Mouse (Mus musculus) left cerebral cortex, adult 11 months (tissue): ENCODE measurements around the gene Ptbp1.

Source experiments
- DNase-seq: peaks from one replicate; pipeline ENCODE4 v3.0.0; 2022; ENCODE audit warnings: low spot score

Gene Ptbp1

GRCm38 (mm10) chr10:79834769-79835398, 19.3 kb upstream of the Ptbp1 start:
- DNase-seq, result no peak

GRCm38 (mm10) chr10:79836918-79837317, 17.3 kb upstream of the Ptbp1 start:
- DNase-seq, result no peak

GRCm38 (mm10) chr10:79838151-79838550, 16.1 kb upstream of the Ptbp1 start:
- DNase-seq, result no peak

- DNase-seq, result no peak
These were observed 14.1 kb upstream of the Ptbp1 start for GRCm38 (mm10) chr10:79840091-79840490.

DNA sequence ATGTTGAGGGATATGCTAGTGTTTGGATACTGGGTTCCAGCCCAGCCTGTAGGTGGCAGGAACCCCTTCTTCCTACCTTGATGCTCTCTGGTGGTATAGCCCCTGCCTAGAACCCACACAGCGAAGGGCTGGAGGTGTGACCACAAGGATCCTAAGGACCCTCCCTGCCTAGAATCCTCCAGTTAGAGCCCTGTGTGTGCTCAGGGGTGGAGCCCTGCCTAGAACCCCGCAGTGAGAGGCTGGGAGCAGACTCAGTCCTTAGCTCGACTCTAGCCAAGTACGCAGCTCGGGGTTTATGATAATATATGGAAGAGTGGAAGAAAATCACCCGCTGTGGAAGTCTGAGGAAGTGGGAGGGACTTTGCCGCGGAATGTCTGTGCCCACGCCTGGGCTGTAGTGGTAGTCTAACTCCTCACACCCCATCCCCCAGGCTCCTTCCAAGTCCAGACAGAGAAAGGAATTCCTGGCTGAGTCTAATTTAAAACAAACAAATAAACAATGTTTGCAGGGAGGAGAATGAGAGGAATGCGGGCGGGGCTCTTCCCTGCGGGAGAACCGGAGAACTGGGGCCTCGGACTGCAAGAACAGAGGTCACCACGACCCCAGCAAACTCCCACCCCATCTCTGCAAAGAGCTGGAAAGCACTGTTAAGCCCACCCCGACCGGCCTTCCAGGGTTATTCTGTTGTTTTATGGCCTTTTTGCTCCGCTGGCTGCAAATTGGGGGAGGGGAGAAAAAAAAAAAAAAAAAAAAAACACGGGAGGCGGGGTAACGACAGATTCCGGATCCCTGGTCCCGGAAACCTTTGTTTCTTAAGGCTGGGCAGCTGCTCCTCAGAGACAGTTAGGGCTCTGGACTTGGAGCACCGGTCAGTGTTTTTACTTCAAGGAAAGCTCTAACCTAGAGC, 13.3 kb upstream of the Ptbp1 start:
- DNase-seq, result peak; percentile 65

DNA sequence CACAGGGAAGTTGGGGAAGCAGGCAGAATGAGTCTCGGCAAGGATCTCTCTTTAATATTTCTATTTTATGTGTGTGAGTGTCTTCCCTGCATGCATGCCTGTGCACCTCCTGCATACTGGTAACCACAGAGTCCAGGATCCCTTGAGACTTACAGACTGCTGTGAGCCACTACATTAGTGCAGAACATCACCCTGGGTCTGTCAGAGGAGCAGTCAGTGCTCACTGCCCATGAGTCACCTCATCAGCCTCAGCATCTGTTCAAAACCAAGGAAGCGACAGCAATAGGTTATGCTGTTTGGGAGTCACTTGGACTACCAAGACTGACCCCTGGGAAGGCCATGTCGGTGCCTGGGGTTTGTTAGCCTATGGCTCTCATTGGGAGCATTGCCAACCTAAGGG, 11.9 kb upstream of the Ptbp1 start:
- DNase-seq, result no peak

- no peak for DNase-seq
These were observed 10.8 kb upstream of the Ptbp1 start for GRCm38 (mm10) chr10:79843476-79843875.

DNA sequence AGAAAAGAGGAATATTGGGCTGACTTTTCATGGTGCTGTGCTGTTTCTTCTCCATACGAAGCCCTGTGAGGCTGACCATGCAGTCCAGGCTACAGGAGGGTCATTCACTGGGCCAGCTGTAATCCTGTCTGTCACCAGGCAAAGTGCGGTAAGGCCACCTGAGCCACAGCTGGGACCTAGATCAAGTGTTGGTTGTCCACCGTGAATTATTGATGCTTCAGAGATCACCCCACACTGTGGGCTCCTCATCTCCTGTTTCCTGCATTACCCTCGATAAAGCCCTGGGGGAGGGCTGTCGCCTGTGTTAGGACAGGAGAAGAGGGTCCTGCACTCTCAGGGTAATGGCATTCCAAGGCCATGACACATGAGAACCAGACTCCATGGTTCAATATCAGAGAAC, 7.7 kb upstream of the Ptbp1 start:
- no peak for DNase-seq

DNA sequence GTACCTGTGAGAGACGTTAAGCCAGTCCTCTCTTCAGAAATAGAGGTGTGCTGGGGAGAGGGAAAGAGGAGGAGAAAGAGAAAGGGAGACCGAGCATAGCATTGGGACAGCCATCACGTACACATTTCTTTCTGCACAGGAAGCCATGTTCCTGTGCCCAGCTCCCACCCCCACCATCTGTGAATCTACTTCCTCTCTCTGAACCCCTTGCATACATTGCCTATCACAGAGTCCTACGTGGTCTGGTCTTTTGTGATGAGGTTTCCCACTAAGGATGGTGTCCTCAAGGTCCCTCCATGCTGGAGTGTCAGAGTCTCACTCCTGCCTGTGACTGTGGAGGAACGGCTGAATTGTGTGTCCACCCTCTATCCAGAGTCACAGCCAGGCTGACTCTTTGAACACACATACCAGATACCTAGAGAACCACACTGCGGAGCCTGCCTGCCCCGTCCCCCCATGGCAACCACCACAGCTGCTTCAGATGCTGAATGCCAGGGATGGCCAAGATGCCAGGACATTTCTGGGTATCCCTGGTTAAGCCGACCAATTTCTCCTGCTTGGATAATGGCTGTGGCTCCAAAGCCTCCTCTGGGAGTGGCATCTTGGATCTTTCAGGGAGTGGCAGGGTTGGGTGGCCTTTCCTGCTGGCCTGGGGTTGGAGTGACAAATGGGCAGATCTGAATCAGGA, 4.1 kb upstream of the Ptbp1 start:
- DNase-seq, result no peak

DNA sequence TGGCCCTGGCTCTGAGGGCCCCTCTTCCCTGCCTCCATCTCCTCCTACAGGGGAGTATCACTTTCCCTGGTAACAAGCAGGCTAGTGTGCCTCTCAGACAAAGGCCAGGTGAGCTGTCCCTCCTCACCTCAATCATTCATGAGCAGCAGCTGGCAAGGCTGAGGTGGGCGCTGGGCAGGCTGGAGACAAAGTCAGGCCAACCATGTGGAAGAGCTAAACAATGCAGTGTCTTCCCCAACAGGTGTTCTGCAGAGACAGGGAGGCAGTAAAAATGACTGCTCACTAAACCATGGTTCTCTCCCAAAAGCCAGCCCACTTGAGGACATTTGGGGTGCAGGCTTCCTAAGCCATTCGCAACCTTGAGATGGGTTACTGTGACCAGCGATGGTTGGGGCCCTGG, 2.6 kb upstream of the Ptbp1 start:
- DNase-seq, result no peak

GRCm38 (mm10) chr10:79852107-79852789, 2.0 kb upstream of the Ptbp1 start:
- DNase-seq, result no peak

- DNase-seq, result no peak
These were observed 1.4 kb upstream of the Ptbp1 start for GRCm38 (mm10) chr10:79852827-79853226.

DNA sequence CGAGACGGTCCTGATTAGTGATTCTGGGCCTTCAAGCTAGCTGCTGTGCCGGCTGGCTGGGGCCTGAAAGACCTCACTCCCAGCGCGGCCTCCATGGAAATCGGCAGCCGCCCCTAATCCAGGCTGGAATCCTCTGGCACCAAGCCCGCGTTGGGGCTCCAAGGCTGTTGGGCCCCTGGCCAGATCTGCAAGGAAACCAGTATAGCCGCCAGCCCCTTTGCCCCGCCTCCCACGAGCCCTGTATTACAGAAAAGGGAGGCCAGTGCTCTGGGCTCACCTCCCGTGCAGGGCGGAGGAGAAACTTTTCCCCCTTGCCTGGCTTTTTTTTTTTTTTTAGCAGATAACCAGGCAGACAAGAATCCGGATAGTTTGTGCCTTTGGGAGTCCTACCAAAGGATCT, 835 bp upstream of the Ptbp1 start:
- DNase-seq, result peak; percentile 64

DNA sequence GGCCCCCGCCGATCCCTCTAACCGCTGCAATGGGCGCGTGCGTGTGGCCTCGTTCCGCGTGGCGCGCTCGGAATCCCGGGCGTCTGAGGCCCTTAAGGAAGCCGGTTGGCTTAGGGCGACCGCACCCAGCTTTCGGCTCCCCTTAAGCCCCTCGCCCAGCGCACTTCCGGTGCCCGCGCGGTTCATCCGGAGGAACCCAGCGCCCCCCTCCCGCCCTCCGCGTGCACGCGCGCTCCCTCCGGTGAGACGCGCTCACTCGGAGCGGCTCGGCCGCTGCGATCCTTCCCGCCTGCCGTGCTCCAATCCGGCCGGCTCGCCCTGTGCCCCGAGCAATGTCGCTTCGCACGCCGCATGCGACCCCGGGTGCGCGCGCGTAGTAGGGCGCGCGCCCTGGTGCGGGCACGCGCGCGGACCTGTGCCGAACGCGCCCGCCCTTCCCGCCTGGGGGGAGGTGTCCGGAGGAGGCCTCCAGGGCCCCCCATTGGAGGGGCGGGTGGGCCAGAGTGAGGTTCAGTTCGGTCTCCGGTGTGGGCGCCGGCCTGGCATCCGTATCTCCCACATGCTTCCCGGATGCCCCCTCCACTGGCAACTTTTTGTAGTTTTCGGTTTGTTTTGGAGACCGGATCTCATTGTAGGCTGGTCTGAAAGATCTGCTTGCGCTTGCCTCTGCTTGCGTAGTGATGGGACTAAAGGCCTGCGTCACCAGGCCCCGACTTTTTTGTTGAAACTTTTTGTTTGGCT, 744 bp downstream of the Ptbp1 start:
- no peak for DNase-seq

- no peak for DNase-seq
These were observed 1.4 kb downstream of the Ptbp1 start for GRCm38 (mm10) chr10:79855558-79856184.

DNA sequence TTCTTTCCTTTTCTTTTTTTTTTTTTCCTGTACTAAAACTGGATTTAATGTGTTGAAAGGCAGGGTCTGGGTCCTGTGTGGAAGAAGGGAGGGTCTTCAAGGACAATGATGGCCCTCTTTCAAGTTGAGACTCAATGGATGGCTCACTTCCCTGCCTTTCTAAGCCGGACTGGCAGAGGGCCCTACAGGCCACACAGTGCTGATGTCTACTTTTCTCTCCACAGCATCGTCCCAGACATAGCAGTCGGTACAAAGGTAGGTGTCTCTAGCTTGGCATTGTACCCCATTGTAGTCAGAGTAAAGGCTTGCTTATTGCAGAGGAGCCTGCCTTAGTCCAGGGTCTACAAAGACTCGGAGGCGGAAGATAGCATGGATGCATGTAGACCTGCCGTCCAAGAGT, 2.1 kb downstream of the Ptbp1 start:
- DNase-seq, result no peak

GRCm38 (mm10) chr10:79856704-79857451, 2.7 kb downstream of the Ptbp1 start:
- no peak for DNase-seq

- DNase-seq, result no peak
These were observed 3.2 kb downstream of the Ptbp1 start for GRCm38 (mm10) chr10:79857452-79857811.

GRCm38 (mm10) chr10:79857894-79858293, 3.7 kb downstream of the Ptbp1 start:
- no peak for DNase-seq

DNA sequence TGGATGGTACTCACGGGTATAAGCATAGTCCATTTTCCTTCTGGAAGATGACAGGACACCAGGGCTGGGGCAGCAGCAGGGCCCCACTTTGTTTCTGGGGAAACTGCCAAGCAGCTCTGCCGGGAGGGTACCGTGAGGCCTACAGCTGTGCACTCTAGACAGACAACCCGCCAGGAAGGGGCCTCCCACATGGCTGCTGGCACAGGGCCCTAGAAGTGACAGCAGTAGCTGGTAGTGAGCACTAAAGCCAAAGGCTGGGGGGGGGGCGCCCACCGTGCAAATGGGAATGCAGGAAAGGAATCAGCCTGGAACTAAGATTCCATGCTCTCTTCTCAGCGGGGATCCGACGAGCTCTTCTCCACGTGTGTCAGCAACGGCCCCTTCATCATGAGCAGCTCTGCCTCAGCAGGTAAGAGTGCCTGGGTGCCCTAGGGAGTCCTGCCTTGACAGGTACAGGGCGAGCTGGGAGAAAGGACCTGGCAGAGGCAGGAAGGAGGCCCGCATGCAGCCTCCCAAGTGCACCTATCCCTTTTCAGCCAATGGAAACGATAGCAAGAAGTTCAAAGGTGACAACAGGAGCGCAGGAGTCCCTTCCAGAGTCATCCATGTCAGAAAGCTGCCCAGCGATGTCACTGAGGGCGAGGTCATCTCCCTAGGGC, 4.3 kb downstream of the Ptbp1 start:
- peak; percentile 68 for DNase-seq
